Mouse (Mus musculus): ENCODE measurements around the gene Selplg.
"Not testable (repeated sequence)": the region's sequence is repeated elsewhere in the genome, so short reads cannot be mapped to it uniquely, and the experiment has no call there.

Selplg gene

DNA sequence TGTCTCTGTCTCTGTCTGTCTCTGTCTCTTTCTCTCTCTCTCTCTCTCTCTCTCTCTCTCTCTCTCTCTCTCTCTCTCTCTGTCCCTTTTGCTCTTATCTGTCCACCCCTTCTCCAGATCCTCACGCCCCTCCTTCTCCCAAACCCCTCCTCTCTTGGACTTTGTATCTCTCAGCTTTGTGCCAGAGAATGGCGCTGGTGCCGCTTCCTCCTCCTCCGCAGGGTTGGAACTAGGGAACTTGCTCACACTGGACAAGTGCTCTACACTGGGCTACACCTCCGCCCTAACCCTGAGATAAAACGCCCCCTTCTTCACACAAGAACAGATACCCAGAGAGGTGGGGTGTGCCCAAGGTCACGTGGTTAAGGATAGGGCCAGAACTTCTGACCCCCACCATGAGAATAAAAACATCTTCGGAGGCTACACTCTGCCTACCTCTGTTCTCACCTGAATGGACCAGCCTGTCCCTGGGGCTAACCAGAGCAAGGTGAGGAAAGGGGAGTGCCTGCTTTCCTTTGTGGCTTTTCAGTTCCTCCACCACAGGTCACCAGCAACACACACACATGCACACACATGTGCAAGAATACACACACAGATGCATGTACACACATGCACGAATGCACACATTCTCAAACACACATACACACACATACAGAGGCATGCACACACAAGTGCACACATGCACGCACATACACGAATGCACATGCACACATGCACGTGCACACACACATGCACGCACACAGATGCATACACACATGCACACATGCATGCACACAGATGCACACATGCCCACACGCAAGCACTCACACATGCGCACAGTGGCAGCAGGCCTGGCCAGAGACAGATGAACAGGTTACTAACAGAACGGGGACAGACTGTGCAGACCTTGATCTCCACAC lies 41.0 kb downstream of the Selplg start:
- no peak for DNase-seq (ENCODE audit: low read depth, low spot score)

DNA sequence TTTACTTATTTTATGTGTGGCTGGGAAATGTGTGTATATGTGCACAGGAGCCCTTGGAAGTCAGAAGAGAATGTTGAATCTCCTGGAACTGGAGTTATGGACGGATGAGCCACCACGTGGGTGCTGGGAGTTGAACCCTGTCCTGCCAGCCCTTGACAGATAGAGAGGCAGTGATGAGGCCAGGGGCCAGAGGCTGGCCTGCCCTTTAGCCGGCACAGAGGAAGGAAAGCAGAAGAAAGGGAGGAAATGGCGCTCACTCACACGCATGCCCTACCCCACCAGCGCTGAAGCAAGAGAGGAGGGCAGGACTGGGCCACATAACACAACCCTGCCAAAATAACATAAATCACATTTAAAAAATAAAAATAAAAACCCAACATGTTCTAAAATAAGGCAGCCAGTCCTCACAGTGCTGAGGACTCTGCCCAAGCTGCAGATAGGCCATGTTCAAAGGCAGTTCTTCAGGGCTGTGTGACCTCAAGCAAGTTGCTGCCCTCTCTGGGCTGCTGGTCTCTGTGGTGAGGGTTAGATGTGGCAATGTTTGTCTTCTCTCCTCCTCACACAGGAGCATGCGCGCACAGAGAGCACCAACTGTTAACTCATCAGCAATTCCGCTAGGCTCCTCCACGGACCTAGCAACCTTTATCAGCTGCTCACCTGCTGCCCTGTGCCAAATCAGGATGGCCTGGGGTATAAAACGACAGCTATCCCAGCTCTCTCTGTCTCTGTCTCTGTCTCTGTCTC lies 41.8 kb downstream of the Selplg start:
- DNase-seq (ENCODE audit: low read depth, low spot score), result no peak

DNA sequence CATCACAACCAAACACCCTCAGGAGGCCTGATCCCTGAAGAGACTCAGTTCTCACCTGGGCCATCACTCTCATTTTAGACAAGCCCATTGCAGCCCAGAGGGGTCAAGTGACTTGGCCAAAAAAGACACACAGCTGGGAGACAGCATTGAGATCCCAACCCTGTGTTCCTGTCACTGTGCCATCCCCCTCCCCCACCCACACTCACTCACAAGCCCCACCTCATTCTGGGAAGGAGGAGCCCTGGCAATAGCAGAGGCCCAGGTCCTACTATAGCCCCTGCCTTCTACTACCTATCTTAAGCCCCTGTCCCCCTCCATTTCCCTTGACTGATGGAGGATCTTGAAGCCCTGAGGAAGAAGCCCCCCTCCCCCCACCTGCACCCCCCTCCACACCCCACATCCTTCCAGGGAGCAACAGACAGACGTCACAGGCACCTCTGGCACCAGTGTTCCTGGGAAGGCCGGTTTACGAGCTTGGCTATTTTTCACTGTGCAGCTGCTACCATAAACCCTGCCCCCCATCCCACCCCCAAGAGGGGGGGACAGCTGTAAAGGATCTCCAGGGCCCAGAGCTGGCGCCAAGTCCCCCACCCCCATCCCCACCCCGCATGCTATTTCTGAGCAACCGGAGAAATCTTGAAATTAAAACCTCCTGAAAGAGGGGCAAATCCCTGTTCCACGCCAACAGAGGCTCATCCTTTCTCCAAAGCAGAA lies 43.2 kb downstream of the Selplg start:
- peak; percentile 47 for DNase-seq (ENCODE audit: low read depth, low spot score)

DNA sequence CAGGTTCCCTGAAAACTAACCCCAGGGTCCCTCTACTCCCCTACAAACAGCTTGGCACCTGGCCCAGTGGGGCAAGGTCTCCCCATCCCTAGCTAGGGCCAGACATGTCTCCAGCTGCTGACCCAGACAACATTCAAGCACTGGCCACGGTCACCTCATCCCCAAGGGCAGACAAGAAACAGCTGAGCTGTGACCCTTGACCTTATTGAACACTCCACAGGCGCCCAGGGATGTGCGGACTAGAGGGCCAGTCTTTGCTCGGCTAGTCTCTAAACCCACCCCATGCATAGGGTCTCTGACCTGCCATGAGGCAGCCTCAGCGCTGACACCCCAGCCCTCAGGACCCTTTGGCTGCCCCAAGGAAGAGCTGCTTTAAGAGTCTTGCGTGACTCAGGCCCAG lies 43.8 kb downstream of the Selplg start:
- DNase-seq (ENCODE audit: low read depth, low spot score), result no peak

DNA sequence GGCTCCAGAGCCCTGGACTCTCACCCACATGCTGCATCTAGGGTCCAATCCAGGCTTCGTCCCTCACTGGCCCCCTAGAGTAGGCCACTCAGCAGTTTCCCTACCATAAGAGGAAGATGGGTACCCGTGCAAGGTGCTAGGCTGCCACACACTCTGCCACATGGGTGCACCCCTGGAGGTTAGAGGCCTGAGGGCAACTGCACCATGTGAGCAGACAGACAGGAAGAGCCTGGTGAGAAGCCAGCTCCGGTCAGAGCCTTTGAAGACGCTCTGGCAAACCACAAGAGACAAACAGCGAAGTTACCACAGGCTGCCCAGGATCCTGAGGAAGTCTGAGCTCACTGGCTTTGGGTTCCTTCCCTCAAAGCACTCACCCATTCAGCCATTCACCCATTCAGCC lies 45.5 kb downstream of the Selplg start:
- DNase-seq (ENCODE audit: low read depth, low spot score), result no peak

DNA sequence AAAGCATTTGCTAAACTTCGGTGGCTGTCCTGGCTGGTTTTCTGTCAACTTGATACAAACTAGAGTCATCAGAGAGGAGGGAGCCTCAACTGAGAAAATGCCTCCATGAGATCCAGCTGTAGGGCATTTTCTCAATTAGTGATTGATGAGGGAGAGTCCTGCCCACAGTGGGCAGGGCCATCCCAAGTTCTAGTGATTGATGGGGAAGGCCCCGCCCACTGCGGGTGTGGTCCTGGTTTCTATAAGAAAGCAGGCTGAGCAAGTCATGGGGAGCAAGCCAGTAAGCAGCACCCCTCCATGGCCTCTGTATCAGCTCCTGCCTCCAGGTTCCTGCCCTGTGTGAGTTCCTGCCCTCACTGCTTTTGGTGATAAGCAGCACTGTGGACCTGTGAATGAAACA lies 48.3 kb downstream of the Selplg start:
- not testable (repeated sequence) for DNase-seq (ENCODE audit: low read depth, low spot score)

DNA sequence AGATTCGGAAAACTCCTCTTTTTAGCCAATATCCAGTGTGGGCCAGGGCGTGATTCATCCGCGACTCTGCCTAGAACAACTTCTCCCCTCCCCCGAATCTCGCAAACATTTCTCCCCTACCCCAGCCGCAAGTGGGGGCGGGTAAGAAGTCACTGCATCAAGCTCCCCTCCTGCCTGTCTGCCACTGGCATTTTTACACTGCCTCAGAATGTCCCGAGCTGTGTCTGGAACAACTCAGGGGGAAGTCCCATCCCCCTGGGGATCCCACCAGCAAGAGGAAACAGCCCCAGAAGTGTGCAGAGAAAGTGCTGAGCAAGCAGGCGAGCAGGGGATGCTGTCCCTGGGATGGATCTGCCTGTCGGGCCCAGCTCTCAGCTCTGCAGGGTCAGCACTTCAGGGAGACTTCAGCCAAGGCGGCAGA lies 48.9 kb downstream of the Selplg start:
- DNase-seq (ENCODE audit: low read depth, low spot score), result no peak

DNA sequence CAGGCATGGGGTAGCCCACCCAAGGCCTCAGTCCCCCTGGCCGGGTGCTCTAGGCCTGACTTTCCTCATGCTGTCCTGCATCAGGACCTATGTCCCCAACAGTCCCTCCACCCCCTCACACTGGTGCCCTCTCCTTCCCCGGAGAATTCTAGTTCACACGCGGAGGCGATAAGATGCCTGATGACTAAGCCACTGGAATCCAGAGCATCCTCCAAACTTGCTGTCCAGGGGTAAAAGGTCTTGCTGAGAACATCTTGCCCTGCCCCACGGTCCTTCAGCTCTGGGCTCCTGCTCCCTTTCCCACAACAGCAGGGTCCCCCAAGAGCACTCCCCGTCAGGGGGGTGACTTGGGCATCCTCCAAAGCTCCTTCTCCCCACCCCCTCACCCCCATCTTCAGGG lies 49.8 kb downstream of the Selplg start:
- no peak for DNase-seq (ENCODE audit: low read depth, low spot score)

DNA sequence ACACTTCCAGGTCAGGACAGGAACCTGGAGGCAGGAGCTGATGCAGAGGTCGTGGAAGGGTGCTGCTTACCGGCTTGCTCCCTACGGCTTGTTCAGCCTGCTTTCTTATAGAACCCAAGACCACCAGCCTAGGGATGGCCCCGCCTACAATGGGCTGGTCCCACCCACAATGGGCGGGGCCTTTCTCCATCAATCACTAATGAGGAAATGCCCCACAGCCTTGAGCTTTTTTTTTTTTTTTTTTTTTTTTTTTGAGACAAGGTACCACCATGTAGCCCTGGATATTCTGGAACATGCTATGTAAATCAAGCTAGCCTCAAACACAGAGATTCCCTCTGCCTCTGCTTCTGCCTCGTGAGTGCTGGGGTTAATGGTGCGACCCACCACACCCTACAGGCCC lies 50.6 kb downstream of the Selplg start:
- no peak for DNase-seq (ENCODE audit: low read depth, low spot score)

DNA sequence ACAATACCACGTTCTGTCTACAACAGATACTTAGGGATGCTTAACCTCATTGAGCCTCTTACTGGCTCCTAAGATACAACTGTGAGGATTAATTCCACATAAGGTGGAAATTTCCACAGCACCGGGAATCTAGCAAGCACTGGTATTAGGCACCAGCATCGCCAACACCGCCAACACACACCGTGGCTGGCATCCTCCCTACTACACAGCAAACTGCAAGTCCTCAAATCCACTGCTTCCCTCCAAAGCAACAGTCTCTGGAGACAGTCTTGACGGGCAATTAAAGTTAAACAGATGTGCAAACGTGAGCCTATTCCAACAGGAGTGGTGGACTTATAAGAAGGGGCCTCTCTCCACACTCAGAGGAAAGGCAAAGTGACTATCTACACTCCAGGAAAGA lies 51.2 kb downstream of the Selplg start:
- no peak for DNase-seq (ENCODE audit: low read depth, low spot score)

DNA sequence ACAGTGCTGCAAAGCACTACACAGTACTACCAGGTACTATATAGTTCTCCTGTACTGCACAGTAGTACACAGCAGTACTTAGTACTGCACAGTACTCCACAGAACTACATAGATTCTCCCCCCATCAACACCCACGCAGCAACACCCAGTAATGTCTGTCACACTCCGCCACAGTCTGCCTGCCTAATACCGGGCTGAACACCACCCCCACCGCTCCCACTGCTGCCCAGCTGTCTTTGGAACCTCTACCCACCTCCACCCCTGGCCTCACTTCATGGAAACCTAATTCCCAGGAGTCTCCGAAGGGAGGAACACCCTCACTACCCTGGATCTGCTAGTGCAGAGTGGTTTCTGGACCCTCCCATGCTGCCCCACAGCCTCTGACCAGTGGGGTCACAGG lies 51.7 kb downstream of the Selplg start:
- no peak for DNase-seq (ENCODE audit: low read depth, low spot score)

DNA sequence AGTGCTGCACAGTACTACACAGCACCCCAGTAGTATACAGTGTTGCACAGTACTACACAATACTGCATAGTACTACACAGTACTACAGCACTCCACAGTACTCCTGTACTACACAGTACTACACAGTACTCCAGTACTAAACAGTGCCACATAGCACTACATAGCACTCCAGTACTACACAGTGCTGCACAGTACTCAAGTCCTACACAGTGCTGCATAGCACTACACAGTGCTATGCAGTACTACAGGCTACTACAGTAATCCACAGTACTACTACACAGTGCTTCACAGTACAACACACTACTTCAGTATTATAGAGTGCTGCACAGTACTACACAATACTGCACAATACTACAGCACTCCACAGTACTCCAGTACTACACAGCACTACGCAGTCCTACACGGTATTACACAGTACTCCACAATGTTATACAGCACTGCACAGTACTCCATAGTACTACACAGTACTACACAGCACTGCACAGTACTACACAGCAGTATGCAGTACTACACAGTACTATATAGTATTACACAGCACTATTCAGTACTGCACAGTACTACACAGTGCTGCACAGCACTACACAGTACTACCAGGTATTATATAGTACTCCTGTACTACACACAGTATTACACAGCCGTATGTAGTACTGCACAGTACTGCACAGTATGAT lies 52.2 kb downstream of the Selplg start:
- no peak for DNase-seq (ENCODE audit: low read depth, low spot score)

DNA sequence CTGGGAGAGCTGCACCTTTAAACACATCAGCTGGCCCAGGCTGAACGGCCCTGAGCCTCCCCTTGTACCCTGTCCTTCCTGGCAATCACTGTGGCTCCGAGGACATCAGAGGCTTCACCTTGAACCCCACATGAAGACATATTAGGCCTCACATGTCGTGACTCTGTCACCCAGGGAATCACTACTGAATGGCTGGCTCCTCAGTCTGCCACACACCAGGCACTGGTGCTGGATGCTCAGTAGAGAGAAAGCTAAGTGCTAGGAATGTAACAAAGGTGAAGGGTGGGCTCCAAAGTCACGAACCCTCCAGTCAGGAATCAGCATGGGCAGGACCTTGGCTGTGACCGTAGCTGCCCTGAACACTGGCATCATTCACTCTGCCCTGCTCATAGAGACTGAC lies 52.9 kb downstream of the Selplg start:
- DNase-seq (ENCODE audit: low read depth, low spot score), result no peak

DNA sequence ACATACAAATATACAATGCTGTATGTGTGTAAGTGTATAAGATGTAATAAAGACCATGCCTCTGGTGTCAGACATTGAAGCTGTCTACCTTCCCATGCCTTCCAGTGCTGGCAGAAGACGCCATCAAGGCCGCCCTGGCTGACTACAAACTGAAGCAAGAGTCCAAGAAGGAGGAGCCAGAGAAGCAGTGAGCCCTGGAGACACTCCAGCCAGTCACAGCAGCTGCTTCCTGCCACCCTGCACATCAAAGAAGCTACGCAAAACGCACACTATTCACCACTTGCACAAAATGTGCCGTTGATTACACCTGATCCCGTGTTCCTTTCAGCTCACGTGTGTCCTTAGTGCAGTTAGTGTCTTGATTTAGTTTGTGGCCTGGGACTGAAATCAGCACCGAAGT lies 54.7 kb downstream of the Selplg start:
- not testable (repeated sequence) for DNase-seq (ENCODE audit: low read depth, low spot score)

DNA sequence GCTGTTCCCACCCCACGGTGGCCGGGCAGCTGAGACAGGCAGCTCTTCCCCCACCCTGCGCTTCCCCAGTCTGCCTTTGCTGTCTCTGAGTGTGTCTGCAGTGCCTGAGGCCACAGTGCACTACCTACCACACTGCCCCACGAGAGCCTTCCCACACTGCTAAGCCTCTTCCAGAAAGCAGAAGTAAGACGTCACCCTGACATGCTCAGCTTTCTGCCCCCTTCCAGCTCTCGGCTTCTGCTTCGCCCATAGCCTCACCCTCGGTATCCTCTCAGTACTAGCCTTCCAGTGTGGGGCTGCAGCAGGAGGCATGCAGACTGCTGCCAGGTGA lies 55.6 kb downstream of the Selplg start:
- no peak for DNase-seq (ENCODE audit: low read depth, low spot score)

DNA sequence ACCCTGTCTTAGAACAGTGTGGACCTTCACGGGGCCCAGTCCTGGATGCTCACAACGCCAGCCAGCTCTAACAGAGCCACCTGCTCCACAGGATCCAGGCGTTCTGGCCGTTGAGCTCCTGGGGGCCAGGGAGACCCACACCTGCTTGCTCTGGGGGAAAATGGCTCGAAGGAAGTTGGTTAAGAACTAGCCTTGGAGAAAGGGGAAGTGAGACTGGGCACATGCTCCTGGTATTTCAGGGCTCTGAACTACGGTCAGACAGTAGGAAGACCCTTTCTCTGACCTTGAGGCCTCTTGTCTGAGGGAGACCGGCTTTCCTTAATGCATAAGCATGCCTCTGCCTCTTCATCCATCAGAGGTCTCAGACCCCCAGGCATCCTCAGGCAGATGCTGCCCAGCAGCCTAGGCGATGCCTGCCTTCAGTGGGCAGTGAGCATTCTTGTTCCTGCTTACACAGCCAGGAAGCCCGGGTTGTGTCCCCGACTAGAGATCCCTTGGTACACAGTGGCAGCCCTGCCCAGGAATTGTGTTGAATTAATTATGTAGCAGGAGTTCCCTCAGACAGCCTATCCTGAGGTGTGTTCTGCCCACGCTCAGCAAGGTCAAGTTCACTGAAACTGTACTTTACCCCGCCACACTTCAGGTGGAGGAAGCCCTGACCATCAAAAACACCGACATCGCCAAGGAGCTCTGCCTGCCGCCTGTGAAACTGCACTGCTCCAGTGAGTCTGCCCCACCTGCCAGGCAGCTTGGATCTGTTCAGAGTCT lies 56.1 kb downstream of the Selplg start:
- no peak for DNase-seq (ENCODE audit: low read depth, low spot score)

DNA sequence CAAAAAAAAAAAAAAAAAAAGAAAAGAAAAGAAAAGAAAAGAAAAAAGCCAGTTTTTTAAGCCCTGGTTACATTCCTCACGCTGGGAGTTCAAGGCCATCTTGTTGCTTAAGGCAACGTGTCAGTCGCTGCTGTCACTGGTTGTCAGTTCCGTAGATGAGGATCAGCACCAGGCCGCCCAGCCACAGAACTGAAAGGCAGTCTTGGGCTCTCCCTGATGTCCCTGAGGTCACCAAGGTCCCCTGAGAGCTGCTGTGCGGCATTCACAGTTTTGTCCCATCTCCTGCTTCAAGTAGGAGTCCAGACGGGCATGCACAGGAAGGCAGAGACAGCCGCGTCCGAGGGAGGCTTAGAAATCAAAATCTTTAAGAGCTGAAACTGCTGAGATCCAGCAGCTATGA lies 56.9 kb downstream of the Selplg start:
- no peak for DNase-seq (ENCODE audit: low read depth, low spot score)

DNA sequence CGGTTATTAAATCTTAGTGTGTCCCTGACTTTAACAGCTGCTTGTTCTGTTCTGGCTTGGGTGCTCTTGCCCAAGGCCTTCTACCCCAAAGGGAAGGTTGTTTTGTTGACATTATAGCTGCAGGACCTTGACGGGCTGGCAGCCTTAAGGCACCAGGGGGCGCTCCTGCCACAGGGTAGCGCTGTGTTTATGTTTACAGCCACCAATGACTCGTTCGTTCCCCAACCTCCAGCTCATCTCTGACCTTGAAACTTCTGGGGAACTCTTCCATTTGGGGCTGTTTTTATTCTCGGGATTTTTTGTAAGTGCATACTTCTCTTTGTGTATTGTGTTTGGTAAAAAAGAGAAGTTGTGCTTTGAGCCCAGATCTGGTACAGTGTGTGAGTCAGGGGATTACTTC lies 58.8 kb downstream of the Selplg start:
- DNase-seq (ENCODE audit: low read depth, low spot score), result peak; percentile 75

DNA sequence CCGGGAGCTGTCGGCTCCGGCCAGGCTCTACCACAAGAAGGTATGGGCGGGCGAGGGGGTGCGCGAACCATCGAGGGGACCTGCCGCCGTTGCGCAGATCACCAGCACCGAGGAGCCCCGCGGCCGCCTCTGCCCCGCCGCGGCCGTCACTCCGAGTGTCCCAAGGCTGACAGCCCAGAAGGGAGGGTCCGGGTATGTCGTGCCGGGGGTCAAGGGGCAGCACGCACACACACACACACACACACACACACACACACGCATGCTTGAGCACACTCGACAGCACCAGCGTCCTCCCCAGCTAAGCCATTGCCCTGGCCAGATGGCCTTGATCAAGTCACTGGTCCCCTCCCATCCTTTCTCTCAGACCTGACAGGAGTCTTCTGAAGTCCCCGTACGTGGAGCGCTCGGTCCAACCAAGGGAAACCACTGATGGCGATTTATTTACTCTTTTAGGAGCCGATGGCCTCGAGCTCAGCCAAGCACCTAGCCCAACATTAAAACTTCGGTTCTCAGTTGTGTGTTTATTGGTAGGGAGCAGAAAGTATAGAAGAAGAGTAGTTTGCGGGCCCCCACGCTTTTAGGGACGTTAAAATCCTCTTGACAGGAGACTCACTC lies 59.4 kb downstream of the Selplg start:
- no peak for DNase-seq (ENCODE audit: low read depth, low spot score)

DNA sequence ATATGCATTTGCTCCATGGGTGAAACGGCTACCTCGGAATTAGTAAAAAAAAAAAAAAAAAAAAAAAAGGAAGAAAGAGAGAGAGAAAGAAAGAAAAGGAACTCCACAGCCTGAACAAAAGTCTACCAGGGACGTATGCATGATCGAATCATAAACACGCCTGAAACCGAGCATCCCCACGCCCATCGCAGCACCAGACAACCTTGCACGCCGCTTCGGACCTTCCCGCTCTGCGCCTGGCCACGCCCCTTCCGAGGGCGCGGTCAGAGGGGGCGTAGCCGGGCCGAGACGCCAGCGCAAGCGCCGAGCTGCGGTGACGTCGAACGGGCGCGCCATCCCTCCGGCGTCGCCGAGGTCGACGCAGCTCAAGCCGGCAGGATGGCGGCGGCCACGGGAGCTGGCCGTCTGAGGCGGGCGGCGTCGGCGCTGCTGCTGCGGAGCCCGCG lies 60.0 kb downstream of the Selplg start, which contains the start of the genes Sart3 and Iscu:
Gene Sart3 (minus strand): TSS at position 61 of the 446 bp plus-strand sequence.
Gene Iscu (plus strand): TSS at position 299 of the 446 bp plus-strand sequence.
- peak; percentile 96 for DNase-seq (ENCODE audit: low read depth, low spot score)

All from embryo, embryonic 11.5 days (tissue).